Mouse (Mus musculus) thymus, postnatal 0 days (tissue): Measurements from ENCODE around the gene Ifna4. TPM values are rescaled to one million over a fixed set of nuclear protein-coding genes. Genes with fewer than 3 reads are reported as not detected.
"Not testable (repeated sequence)": the region's sequence is repeated elsewhere in the genome, so short reads cannot be mapped to it uniquely, and the experiment has no call there.

Source experiments
- DNase-seq: peaks from one replicate; pipeline ENCODE4 v3.0.0-alpha.2; 2015; ENCODE audit warnings: low spot score
- polyA plus RNA-seq: library from polyadenylated mRNA; unstranded; fragments of >200 nt; fragmentation: Nextera tagmentation; extraction: Ambion mirVana; gene quantifications from 2 replicates; pipeline ENCODE4 v1.2.1, GENCODE M21; 2015

Gene Ifna4
- not detected in 2 replicates for polyA plus RNA-seq

- no peak for DNase-seq
Observed at GRCm38 (mm10) chr4:88841438-88841911, at the start of gene Ifna4. Gene Ifna4 (plus strand): TSS chr4:88841861.

- DNase-seq: not testable (repeated sequence)
Observed at GRCm38 (mm10) chr4:88793936-88794675, 47.6 kb upstream of the Ifna4 start, which contains the start of gene Gm13275. Gene Gm13275 (plus strand): TSS chr4:88794487.

GRCm38 (mm10) chr4:88797097-88797496 lies 44.6 kb upstream of the Ifna4 start, which contains the start of gene Gm13279:
Gene Gm13279 (plus strand): TSS chr4:88797397.
- DNase-seq: not testable (repeated sequence)

DNA sequence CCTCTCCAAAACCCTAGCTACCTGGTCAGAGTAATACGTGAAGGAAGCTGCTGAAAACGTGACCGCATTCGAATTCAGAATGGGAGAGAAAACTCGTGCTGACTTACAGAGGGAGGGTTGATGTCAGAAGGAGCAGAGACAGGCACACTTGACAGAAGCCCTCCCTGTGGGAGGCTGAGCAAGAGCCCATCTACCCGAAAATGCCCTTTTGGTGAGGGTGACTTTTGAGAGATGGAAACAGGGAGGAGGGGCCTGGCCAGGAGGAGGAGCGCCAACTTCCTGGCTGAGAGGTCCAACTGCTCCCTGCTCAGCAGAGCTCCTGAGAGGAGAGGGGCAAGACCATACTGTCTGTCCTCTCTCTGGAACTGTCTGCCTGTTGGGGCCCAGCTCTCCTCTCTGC lies 42.3 kb upstream of the Ifna4 start, which contains the start of gene Gm13285:
Gene Gm13285 (plus strand): TSS at position 301 of the 400 bp plus-strand sequence.
- DNase-seq: not testable (repeated sequence)

- DNase-seq: not testable (repeated sequence)
Observed at GRCm38 (mm10) chr4:88802954-88803353, 38.7 kb upstream of the Ifna4 start, which contains the start of gene Gm13287. Gene Gm13287 (plus strand): TSS chr4:88803254.

GRCm38 (mm10) chr4:88805231-88805630 lies 36.4 kb upstream of the Ifna4 start, which contains the start of gene Gm13288:
Gene Gm13288 (plus strand): TSS chr4:88805531.
- DNase-seq: not testable (repeated sequence)

DNA sequence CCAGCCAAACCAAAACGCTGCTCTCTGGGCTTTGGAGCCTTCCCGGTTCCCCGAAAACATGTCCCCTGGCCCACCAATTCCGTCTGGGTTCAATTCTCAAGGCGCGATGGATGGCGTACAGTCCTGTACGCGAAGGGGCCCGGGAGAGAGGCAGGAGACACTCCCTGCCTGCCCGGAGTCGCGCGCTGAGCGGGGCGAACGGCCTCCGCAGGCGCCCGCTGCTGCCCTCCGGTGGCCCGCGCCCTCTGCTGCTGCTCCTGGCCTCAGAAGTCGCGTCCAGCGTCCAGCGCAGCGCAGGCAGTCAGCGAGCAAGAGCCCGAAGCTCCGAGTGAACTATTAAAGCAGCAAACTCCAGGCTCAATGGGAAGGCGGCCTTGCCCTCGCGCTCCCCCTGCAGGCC lies 35.9 kb upstream of the Ifna4 start:
- DNase-seq: not testable (repeated sequence)

GRCm38 (mm10) chr4:88815928-88816327 lies 25.7 kb upstream of the Ifna4 start, which contains the start of gene Ifna7:
Gene Ifna7 (plus strand): TSS chr4:88816228.
- DNase-seq: no peak

- no peak for DNase-seq
Observed at GRCm38 (mm10) chr4:88819659-88820058, 22.0 kb upstream of the Ifna4 start, which contains the start of gene Ifna11. Gene Ifna11 (plus strand): TSS chr4:88819959.

- DNase-seq: peak; percentile 29
Observed at GRCm38 (mm10) chr4:88822995-88823394, 18.7 kb upstream of the Ifna4 start.

DNA sequence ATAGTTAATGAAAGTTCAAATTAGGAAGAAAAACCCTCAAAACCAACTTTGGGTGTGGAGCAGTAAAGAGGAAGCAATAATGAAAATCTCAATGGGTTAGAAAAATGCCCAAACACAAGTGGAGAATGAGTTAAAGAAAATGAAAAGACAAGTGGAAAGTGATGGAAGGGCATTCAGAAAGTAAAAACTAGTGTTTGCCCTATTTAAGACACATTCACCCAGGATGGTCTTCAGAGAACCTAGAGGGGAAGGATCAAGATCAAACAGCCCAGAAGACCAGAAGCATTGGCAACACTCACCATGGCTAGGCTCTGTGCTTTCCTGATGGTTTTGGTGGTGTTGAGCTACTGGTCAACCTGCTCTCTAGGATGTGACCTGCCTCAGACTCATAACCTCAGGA lies 14.5 kb upstream of the Ifna4 start, which contains the start of gene Ifna6:
Gene Ifna6 (plus strand): TSS at position 301 of the 400 bp plus-strand sequence.
- DNase-seq: not testable (repeated sequence)

- DNase-seq: peak; percentile 45
Observed at GRCm38 (mm10) chr4:88830523-88830922, 11.1 kb upstream of the Ifna4 start.

GRCm38 (mm10) chr4:88835225-88835624 lies 6.4 kb upstream of the Ifna4 start, which contains the start of gene Ifna5:
Gene Ifna5 (plus strand): TSS chr4:88835525.
- DNase-seq: not testable (repeated sequence)

DNA sequence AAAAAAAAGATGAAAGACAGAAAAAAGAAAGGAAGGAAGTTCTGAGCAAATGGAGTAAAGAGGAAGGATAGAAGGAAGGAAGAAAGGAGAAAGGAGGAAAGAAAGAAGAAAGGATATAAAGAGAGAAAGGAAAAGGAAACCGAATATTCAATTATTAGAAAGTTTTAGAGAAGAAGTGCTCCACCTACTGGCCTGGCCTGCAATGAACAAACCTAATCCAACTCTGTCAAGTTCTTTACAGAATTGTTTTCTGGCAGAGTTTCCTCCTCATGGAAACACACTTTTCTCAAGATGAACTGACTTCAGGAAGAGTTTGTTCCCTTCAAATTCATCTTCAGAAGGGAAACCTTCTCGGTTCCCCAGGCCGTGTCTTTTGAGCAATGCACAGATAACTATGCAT lies 2.8 kb upstream of the Ifna4 start:
- peak; percentile 17 for DNase-seq

GRCm38 (mm10) chr4:88840058-88840457 lies 1.6 kb upstream of the Ifna4 start:
- no peak for DNase-seq

DNA sequence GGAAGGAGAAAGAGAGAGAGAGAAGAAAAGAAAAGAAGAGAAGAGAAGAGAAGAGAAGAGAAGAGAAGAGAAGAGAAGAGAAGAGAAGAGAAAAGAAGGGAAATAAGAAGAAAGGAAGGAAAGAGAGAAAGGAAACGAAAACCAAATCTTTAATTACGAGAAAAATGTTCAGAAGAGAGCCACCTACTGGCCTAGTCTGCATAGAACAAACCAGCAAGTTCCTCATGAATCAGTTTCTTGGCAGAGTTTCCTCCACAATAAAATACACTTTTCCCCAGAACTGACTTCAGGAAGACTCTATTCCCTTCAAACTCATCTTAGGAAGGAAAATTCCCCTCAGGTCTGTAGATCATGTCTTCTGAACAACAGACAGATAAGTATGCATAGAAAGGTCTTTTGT lies 3.7 kb downstream of the Ifna4 start:
- no peak for DNase-seq

DNA sequence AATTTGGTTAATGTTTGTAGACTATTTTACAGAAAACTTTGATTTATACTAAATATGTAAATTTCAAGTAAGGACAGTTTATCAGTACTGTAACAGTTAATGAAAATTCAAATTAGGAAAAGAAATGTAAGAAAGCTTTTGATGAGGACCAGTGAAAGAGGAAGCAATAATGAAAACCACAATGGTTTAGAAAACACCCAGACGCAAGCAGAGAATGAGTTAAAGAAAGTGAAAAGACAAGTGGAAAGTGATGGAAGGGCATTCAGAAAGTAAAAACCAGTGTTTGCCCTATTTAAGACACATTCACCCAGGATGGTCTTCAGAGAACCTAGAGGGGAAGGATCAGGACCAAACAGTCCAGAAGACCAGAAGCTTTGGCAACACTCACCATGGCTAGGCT lies 8.0 kb downstream of the Ifna4 start, which contains the start of gene Ifna1:
Gene Ifna1 (plus strand): TSS at position 390 of the 400 bp plus-strand sequence.
- no peak for DNase-seq

- no peak for DNase-seq
Observed at GRCm38 (mm10) chr4:88851026-88851763, 9.5 kb downstream of the Ifna4 start.

DNA sequence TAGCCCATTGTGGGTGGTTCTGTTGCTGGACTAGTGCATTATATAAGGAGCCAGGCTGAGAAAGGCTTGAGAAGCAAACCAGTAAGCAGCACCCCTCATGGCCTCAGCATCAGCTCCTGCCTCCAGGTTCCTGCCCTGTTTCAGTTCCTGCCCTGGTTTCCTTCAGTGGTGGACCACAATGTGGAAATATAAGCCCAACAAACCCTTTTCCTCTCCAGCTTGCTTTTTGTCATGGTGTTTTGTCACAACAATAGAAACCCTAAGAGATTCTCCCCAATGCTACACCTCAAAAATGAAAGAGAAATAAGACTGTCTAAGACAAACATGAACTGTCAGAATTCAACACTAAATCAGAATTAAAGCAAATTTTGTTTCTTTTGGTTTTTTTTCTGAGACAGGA lies 17.6 kb downstream of the Ifna4 start:
- no peak for DNase-seq

DNA sequence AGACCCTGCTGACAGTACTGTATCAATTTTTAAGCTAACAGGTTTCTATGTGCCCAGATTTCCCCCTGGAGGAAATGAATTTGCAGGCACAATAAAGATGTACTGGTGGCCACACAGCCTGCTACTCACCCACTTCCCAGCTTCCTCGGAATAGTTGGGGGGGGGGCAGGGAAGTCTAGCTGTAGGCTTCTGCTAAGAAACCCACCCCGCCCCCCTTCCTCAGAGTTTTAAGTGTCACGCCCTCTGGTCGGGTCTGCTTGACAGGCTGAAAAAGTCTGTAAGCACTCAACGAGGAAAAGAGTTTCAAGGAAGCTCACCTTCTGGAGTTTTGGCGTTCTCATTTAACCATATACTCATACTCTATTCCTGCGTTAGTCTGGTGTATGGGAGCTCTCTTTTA lies 21.6 kb downstream of the Ifna4 start:
- no peak for DNase-seq

DNA sequence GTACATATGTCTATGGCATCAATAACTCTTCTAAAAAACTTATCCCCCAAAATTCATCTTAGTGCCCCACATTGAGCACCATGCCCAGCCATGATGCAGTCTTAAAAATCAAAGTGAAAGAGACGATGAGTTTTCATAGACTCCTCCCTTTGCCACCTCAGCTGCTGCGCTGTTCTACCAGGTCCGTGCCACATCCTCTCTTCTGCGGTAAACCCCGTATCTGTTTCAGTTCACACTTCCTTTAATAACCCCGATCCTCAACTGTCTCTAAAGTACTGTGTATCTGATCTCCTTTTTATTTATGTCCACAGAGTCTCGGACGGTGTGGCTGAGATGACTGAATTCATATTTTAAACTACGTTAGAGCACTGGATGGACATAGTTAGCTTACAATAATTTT lies 22.9 kb downstream of the Ifna4 start:
- peak; percentile 85 for DNase-seq
